Mouse (Mus musculus) brain, embryonic 18.5 days (tissue): ENCODE measurements around the gene Psg28.
"Not testable (repeated sequence)": the region's sequence is repeated elsewhere in the genome, so short reads cannot be mapped to it uniquely, and the experiment has no call there.

ENCODE experiments used
- DNase-seq: peaks from one replicate; pipeline ENCODE4 v3.0.0-alpha.2; 2012; ENCODE audit warnings: low read depth, low spot score

The Psg28 gene

GRCm38 (mm10) chr7:18431941-18432340 is at the start of gene Psg28:
TSS of gene Psg28 (minus strand) at chr7:18432041.
- DNase-seq: not testable (repeated sequence)

GRCm38 (mm10) chr7:18403407-18403806 is 28.4 kb downstream of the Psg28 start:
- DNase-seq: no peak

GRCm38 (mm10) chr7:18402527-18403237 is 29.2 kb downstream of the Psg28 start:
- no peak for DNase-seq

GRCm38 (mm10) chr7:18391483-18391882 is 40.4 kb downstream of the Psg28 start:
- not testable (repeated sequence) for DNase-seq

GRCm38 (mm10) chr7:18378295-18378694 is 53.5 kb downstream of the Psg28 start:
- DNase-seq: no peak
